Mouse (Mus musculus) CH12.LX (cell line): ENCODE measurements around the gene Spdye4c. TPM values are rescaled to one million over a fixed set of nuclear protein-coding genes. Genes with fewer than 3 reads are reported as not detected.

Experiments
- JUN ChIP-seq: IDR thresholded peaks from 2 replicates; pipeline ENCODE4 v1.6.1; 2011; ENCODE audit warnings: low read depth, mild to moderate bottlenecking, low read length, improper control_type of control experiment, moderate library complexity; ENCODE audit not compliant: insufficient read depth
- MAZ ChIP-seq: IDR thresholded peaks from 2 replicates; pipeline ENCODE4 v1.6.1; 2012; ENCODE audit warnings: low read depth, mild to moderate bottlenecking, inconsistent platforms, low read length, improper control_type of control experiment, moderate library complexity
- POLR2A ChIP-seq: IDR thresholded peaks from 2 replicates; pipeline ENCODE4 v1.6.1; 2011; ENCODE audit warnings: low read depth, mild to moderate bottlenecking, improper control_type of control experiment, low read length
- POLR2AphosphoS2 ChIP-seq: IDR thresholded peaks from 2 replicates; pipeline ENCODE4 v1.6.1; 2011; ENCODE audit warnings: low read depth, low read length, improper control_type of control experiment
- ZC3H11A ChIP-seq: IDR thresholded peaks from 2 replicates; pipeline ENCODE4 v1.6.1; 2012; ENCODE audit warnings: low read depth, mild to moderate bottlenecking, inconsistent platforms, low read length, improper control_type of control experiment
- polyA plus RNA-seq: library from polyadenylated mRNA; unstranded; fragments of >175 nt; gene quantifications from 2 replicates; pipeline ENCODE4 v1.2.1, GENCODE M21; 2012; ENCODE audit warnings: low read depth; ENCODE audit not compliant: insufficient read length
- total RNA-seq, 2 experiments: library from RNA; depleted of rRNA; stranded (reverse); fragments of 300-350 nt in 1 of 2; fragments of >200 nt in 1 of 2; gene quantifications; 2 replicates each; pipeline ENCODE4 v1.2.3; 2012 to 2014

Spdye4c gene
- total and polyA plus RNA-seq, 3 experiments, result not detected

DNA sequence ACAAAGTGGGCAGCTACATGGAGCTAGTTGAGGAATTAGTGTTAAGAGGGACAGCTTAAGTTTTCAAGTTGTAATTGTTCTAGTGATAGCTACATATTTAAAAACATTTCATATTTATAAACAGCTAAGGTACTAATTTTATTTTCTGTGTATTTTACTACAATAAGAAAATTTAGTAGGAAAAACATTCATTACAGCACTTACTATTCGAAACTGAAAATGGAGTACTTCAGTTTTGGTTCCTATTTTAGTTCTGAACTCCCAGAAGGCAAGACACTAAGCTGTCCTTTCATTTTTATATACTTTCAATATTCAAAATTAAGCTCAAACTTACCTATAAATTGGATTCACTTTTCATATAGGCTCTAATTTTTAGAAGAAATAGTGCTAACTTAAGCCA is 29.6 kb downstream of the Spdye4c start (continued):
- TF ChIP-seq ZC3H11A (no peak), POLR2AphosphoS2 (no peak), MAZ (no peak), POLR2A (no peak), JUN (peak; percentile 41; the same call in 1 of the 2 replicates)

Other genes with a start within 250 kb of the Spdye4c start
- gene Anapc1, start 96.2 kb downstream of the Spdye4c start, total RNA-seq (2012; rRNA removed), result 85.2 and 92.0 TPM in 2 replicates
- gene Anapc1, start 96.2 kb downstream of the Spdye4c start, total RNA-seq (2014; rRNA removed), result 51.7 and 60.6 TPM in 2 replicates
- 121 and 146 TPM in 2 replicates for gene Anapc1, start 96.2 kb downstream of the Spdye4c start, polyA plus RNA-seq
- gene Mertk, start 107.7 kb downstream of the Spdye4c start, total RNA-seq (2012; rRNA removed), result not detected in 2 replicates
- 0.05 TPM in 1 of 2 replicates, not detected in the other for gene Mertk, start 107.7 kb downstream of the Spdye4c start, total RNA-seq (2014; rRNA removed)
- not detected in 2 replicates for gene Mertk, start 107.7 kb downstream of the Spdye4c start, polyA plus RNA-seq
- gene Tmem87b, start 226.9 kb downstream of the Spdye4c start, total RNA-seq (2012; rRNA removed), result 4.3 and 5.3 TPM in 2 replicates
- 6.6 and 8.1 TPM in 2 replicates for gene Tmem87b, start 226.9 kb downstream of the Spdye4c start, total RNA-seq (2014; rRNA removed)
- 5.4 and 6.2 TPM in 2 replicates for gene Tmem87b, start 226.9 kb downstream of the Spdye4c start, polyA plus RNA-seq